Mouse (Mus musculus) frontal cortex, adult 2 months (tissue): ENCODE results near the gene Il1r2. TPM values are rescaled to one million over a fixed set of nuclear protein-coding genes. Genes with fewer than 3 reads are reported as not detected.

Experiments used
- DNase-seq, 2 experiments: peaks; one replicate each; pipeline ENCODE4 v3.0.0; 2022; ENCODE audit warnings: low spot score in 1 of 2; ENCODE audit errors: extremely low spot score in 1 of 2
- polyA plus RNA-seq: library from polyadenylated mRNA; depleted of rRNA; stranded (reverse); fragments of >200 nt; gene quantifications from 2 replicates; pipeline ENCODE4 v1.2.3, GENCODE M21; 2012

Gene Il1r2
- polyA plus RNA-seq, 1 experiment: 0.44 TPM

DNA sequence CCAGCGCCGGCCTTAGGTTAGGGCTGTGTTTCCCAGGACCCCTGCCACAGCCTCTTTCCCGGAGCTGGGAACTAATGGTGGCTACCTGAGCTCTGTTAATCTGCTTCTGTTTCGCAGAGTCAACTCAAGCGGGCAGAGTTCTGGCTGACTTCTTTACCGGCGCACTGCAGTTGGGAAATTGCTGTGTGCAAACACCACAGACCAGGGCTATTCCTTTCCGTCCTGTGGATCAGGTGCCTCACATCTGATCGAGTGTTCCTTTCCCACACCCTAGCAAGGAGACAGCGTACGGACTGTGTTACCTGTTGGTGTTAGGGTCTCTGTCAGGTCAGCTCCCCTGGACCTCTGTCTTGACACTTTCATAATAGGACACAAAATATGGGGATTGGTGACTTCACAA lies 15.9 kb upstream of the Il1r2 start:
- no peak for DNase-seq

DNA sequence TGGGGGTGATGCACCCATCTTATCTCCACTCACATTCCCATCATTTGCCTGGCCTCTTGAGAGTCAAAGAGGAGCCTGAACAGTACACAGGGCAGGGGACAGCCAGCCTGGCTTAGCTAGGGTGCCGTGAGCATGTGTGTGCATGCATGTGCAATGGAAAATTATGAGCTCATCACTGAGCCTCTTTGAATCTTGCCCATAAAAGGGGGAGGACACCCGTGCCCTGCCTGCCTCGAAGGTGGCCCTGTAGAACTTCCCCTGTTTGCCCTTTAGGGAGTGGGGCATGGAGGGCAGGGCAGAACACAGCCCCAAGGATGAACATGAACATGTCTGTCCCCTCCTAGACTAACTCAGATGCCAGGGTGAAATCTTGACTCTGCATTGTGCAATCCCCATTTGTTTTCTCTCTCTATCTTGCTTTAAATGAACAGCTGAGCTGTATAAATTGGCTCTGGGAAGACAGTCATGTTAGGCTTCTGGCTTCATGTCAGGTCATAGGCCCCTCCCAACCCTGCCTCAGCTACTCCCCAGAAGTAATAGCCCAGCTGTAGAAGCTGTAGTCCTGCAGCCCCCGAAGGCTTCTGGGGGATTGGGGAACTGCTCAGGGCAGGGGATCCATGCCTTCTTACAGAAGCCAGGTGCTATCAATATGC lies 14.6 kb upstream of the Il1r2 start:
- DNase-seq: no peak

DNA sequence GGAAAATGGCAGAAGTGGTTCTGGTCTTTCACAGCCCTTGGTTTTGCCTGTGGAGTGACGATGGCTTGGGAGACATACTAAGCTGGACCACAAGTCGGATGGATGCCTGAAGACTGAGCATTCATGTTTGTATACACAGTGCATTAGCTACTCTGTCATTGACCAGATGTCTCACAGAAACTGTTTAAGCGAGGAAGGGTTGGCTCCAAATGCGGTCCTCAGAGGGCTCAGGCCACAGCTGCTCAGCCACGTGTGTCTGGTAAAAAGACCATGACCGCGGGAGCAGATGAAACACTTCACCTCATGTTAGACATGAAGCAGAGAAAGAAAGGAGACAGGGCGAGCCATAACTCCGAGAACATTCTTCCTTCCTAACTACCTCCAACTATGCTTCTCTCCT lies 12.5 kb upstream of the Il1r2 start:
- no peak for DNase-seq

DNA sequence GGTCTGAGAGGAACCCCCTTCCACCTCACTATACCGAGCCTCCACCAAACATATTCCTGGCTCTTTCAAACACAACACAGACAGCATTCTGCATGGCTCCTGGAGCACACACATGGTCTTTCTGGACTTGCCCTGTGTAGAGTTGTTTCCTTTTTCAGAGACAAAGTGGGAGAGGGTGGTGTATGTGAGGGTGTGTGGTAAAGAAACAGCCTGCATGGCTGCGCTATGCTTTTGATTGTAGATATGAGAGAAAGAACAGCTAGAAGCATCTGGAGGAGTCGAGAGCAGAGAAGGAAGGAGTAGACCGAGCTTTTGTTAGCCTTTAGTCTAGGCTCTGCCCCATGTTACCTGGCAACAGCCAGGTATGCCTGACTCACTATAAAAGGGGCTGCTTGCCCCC lies 10.5 kb upstream of the Il1r2 start:
- no peak for DNase-seq

DNA sequence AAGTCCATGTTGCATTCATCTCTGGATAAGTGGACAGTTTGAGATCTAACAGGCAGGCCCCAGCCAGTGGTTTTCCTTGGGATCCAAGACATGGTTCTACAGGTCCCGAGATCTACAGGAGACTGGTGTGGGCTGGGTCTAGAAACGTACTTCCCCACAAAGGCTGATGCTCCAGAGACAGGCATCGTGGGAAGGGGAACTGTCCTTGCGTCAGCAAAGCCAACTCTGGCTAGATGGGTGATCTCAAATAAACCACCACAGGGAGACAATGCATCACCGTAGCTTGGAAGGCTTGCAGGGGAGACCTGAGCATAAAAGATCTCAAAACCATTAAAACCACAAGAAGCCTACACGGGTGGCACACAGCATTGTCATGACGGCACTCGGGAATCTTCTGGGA lies 9.4 kb upstream of the Il1r2 start:
- DNase-seq: no peak

DNA sequence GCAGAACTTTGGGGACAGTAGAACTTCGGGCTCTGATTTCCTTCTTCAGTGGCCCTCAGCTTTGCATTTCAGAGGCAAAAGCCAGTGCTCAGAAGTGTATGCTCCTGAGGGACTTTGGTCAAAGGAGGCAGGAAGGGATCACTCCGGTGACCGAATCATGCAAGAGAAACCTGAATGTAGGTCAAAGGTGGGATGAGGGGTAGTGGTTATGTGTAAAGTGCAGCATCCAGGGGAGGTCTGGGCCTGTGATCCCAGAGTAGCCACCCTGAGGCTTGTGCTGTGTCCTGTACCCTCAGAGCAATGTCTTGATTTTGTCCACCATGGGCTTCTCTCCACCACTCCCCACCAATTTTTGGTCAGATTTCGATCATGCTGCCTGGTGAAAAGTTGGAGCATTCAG lies 1.3 kb upstream of the Il1r2 start:
- no peak for DNase-seq

DNA sequence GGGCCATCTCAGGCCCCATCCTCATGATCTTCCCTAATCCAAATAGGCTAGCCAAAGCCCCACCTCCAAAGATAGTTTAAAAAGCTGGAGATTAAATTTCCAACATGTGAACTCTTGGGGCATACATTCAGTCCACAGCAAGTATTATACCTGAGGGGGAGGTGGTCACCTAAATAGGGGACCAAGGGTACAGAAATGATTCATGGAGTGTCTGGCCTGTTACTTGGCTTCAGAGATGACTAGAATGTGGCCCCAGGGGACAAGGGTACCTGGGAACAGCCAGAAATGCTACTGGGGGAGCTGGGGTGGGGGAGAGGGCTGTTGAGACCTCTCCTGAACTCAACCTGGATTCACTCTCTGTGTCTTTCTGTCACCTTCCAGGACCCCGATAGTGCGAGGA lies 3.4 kb downstream of the Il1r2 start:
- no peak for DNase-seq

DNA sequence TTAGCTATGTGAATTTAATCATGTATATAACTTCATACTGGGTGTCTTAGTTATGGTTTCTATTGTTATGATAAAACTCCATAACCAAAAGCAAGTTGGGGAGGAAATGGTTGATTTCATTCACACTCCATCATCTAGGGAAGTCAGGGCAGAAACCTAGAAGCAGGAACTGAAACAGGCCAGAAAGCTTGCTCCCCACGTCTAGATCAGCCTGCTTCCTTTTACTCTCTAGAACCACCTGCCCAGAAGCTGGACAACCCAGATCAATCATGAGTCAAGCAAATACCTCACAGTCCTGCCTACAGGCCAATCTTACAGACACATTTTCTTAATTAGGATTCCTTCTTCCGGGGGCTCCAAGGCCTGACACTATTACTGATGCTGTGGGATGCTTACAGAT lies 7.2 kb downstream of the Il1r2 start:
- no peak for DNase-seq

DNA sequence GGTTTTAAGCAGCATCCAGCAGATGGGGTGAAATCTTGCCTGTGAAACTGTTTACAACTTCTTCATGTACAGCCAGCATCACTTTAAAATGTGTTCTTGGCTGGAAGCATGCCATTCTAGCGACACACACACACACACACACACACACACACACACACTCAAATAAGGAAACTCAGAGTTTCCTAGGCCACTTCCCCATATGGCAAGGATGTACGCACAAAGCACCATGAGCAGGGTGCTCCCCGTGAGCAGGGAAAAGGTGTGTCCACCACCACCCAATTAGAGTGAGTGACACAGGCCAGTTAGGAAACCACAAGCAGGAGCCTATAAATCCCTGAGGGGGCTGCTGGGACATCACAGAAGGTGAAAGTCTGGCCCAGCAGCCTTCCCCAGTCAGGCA lies 10.5 kb downstream of the Il1r2 start:
- peak in 1 of 2 experiments; percentile 22 for DNase-seq

DNA sequence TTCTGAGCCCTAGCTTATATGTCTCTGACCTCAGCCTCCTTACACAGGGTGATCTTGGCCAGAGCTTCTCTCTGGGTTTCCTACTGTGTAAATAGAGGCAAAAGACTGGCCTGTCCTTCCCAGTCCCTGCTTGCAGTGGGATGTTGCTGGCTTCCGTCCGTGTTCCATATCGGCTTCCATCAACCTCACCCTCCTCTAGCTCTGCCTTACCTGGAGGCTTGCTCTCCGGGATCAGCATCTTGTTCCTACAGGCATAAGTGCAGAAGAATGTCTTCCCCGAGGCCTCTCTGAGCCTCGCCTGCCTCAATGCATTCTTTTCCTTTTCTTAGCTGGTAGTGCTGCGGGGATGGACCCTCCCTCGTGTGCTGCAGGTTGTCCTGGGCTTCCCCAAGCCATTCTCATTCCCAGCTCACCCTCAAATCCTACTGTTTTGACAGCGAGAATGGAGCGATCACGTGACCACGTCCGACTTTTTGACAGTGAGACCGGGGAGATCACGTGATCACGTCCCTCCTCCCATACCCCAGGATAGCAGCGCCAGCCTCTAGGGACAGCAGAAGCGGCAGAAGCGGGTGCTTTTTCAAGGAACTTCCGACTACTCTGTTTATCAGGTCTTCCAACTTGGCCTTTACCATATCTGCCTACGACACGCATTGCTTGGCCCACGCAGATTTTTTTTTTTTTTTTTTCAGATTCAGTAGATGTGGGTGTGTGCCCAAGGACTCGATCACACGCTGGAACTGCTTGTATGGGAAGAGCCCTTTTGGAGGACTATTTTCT lies 11.7 kb downstream of the Il1r2 start:
- DNase-seq: peak; percentile 66 to 82

DNA sequence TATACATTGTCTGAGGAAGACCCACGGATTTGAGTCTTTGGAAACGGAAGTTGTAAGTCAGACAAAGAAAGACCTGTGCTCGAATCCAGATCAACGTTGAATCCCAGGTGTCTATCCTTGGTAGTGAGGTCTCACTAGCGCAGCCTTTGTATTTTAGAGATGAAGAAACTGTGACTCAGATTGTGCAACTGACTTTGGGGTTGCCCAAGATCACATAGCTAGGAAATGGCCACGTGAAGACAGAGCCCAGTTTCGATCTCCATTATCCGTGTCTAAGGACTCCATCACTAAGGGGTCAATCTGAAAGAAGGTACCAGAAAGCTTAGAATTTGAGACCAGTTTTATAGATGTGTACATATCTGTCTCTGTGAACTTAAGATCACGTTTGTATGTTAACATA lies 17.3 kb downstream of the Il1r2 start:
- no peak for DNase-seq

DNA sequence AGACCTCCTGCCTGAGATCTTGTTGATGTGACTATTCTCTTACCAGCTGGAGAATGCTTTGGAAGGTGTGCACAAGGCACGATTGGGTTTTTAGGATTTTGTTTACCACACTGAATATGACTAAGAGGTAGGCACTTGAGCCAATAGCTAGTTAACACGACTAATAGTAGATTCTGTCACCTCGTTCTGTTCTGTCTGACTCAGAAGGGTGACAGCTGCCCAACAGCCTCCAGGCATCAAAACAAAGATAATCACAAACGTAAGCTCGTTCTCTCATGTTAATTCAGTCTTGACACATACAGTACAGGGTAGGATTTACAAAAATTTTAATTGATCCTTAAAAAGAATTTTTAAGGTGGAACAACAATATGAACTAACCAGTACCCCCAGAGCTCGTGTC lies 18.7 kb downstream of the Il1r2 start:
- DNase-seq: no peak

DNA sequence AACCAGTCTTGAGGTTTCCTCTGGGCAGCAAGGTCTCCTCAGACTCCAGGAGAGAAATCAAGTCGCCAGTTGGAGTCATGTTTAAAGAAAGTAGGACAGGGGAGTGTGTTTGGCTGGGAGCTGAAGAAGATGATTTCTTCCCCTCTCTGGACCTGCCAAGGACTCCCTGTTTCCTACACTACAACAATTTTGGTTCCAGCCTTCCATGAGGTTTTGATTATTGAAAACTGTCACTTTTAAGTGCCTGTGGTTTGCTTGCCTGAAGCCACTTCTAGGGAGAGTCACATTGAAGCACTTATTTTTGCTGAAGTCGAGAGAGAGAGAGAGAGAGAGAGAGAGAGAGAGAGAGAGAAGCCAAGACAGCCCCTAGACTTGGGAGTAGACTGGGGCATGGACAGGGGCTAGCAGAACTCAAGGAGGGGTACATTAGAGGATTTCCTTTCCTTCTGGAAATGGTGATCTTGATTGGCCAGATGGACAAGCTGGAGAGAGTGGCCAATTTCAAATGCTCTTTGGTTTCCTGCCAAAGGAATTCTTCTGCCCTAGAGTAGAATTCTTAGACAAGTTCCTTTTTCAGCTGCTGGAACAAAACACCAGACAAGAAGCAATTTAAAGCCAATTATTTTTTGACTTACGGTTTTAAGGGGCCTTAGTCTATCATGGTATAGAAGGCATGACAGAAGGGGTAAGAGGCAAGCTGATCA lies 20.9 kb downstream of the Il1r2 start:
- DNase-seq: no peak

DNA sequence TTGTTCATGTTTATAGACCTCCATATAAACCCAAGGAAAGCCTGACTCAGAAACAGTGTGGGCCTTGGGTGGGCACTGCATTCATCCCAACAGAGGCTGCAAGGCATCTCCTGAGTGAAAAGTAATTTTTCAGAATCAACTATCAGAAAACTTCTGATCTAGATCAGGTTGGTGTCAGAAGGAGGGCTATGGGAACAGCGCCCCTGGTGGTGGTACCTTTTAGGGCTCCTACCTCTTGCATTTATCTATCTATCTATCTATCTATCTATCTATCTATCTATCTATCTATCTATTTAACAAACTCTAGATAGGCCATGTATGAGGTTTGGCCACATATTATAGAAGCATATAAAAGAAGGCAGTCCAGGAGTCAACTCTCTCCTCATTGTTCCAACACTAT lies 21.7 kb downstream of the Il1r2 start:
- DNase-seq: no peak

DNA sequence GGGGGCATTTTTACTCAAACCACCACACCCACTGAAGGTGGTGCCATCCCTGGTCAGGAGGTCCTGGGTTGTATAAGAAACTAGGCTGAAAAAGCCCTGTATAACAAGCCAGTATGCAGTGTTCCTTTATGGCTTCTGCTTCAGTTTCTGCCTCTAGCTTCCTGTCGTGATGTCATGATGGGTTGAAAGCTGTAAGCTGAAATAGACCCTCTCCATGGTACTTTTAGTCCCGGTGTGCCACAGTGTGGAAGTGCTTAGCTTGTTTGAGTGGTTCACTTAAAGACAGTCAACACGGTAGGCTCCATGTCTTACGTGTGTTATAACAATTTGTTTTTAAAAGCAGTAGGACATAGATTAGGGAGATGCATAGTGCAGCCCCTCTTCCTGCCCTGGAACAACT lies 32.4 kb downstream of the Il1r2 start:
- DNase-seq: no peak

DNA sequence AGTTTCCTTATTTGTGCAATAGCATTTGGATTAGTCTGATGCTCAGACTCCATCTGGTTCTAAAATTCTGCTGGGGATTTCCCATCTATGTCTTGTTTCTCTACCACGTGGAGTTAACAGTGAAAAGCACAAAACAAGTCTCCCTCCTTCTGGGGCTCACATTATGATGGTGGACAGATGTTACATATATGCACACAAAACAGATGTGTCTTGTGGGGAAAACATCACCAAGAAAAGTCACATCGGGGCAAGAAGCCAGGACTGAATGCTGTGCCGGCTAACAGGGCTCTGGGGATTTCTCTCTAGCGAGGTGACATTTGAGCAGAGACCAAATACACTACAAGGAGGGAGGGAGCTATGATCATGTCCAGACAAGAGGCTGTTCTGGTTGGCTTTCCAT lies 32.8 kb downstream of the Il1r2 start:
- DNase-seq: no peak

DNA sequence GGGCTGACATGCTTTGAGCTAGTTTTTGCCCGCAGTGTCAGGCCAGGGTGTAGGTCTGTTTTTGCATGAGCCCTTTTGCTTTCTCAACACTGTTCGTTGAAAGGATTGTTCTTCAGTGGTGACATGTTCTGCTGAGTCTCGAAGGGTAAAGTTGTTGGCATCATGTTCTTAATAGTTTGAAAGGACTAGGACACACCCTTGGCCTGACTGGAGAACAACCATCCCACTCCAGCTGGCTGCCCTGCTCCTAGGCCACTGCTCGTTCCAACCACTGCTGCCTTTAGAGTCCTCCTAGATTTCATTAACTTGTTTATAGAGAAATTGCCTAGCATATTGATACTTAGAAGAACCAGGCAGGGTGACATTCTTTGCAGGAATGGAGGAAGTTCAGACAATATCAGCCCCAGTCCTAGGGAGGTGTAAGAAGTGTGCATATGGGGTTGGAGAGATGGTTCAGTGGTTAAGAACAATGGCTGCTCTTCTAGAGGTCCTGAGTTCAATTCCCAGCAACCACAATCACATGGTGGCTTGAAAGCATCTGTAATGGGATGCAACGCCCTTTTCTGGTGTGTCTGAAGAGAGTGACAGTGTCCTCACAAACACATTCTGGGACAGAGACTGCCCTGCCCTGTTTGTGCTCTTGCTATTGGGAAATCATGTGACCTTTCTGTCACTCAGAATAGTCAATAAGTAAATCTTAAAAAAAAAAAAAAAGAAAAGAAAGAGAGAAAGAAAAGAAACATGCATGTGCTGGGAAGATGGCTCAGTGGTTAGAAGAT lies 34.3 kb downstream of the Il1r2 start:
- DNase-seq: no peak

DNA sequence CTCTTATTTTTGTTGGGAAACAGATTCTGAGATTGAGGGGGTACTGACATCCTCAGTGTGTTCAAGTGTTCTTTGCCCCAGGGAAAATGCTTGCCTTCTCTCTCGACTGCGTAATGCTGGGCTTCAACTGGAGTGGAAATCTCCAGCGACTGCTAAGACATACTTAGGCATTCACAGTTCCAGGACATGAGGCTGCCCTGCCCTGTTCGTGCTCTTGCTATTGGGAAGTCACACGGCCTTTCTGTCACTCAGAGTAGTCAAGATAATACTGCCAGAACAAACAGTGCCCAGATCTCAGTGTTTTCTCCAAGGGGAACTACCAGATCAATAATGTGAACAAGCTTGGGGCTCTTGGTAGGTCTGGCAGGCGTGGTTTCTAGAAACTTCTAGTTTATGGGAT lies 35.9 kb downstream of the Il1r2 start:
- DNase-seq: no peak

DNA sequence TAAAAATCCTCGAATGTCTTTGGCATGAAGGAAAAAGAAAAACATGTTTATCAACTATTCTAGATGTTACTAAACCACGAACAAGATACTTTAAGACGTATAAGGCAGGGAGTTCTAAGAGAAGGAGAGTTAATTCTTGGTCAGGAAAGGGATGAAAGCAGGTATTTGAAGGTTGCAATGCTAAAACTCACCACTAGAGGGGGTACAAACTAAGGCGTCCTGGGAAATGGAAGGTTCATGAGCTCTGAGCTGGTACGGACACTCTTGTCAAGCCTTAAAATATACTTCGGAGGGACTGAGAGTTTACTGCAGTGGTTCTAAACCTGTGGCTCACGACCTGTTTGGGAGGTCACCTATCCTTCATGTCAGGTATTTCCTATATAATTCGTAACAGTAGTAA lies 41.4 kb downstream of the Il1r2 start:
- peak; percentile 5 to 91 for DNase-seq

DNA sequence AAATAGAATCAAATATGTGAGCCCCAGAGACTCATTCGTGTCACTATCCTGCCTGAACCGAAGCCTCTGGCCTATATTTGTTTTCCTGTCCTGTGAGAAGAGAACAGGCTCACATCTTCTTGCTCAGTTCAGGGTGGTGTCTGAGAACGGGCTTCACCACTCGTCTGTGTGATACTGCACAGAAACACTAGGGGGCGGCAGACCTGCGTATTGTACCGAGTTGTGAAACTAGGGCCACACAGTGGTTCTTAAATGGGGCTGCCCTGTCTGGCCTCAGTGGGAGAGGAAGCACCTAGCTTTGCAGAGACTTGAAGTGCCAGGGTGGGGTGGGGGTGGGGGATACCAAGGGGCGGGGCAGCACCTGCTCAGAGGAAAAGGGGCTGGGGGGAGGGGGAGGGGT lies 42.5 kb downstream of the Il1r2 start:
- peak; percentile 66 to 92 for DNase-seq

DNA sequence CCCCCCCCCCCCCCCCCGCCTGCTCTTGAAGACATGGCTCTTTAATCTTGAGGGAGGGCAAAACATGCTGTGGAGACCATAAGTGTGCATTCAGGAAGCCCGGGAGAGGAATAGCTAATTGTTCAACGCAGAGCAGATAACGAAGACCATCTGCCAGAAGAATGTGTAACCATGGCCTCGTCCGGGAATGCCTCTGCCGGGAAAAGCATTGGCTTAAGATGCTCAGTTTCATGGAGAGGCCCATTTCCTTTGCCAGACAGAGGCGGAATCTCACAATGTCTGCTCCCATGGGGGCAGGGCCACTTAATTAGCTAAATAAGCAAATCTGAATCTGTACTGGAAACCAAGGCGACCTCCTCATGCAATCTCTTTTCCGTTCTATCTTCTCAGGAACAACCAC lies 43.7 kb downstream of the Il1r2 start:
- DNase-seq: no peak
